Mouse (Mus musculus) liver, embryonic 12.5 days (tissue): ENCODE results near the gene Syn3. TPM values are rescaled to one million over a fixed set of nuclear protein-coding genes. Genes with fewer than 3 reads are reported as not detected.

ENCODE experiments used
- ATAC-seq: fragments of 200-750 bp; cut with Nextera tagmentation; 2 replicates; pipeline ENCODE4 v1.8.0; 2017; ENCODE audit warnings: moderate number of reproducible peaks, mild to moderate bottlenecking, moderate library complexity
- H3K27ac ChIP-seq: fragments of 300-500 bp; sonication (generic); 2 replicates; pipeline ENCODE4 v1.5.1; 2016; ENCODE audit warnings: mild to moderate bottlenecking
- H3K27me3 ChIP-seq: fragments of 300-500 bp; sonication (generic); replicated peaks from 2 replicates; pipeline ENCODE4 v1.6.1; 2016; ENCODE audit warnings: mild to moderate bottlenecking, moderate library complexity
- H3K36me3 ChIP-seq: fragments of 300-500 bp; sonication (generic); 2 replicates; pipeline ENCODE4 v1.6.1; 2016; ENCODE audit warnings: mild to moderate bottlenecking, moderate library complexity
- H3K4me1 ChIP-seq: fragments of 300-500 bp; sonication (generic); 2 replicates; pipeline ENCODE4 v1.6.1; 2016
- H3K4me2 ChIP-seq: fragments of 300-500 bp; sonication (generic); 2 replicates; pipeline ENCODE4 v1.6.1; 2016; ENCODE audit warnings: mild to moderate bottlenecking, moderate library complexity
- H3K4me3 ChIP-seq: fragments of 300-500 bp; sonication (generic); 2 replicates; pipeline ENCODE4 v1.5.1; 2016; ENCODE audit warnings: mild to moderate bottlenecking, moderate library complexity
- H3K9ac ChIP-seq: fragments of 300-500 bp; sonication (generic); 2 replicates; pipeline ENCODE4 v1.6.1; 2016; ENCODE audit warnings: mild to moderate bottlenecking, moderate library complexity
- H3K9me3 ChIP-seq: fragments of 300-500 bp; sonication (generic); replicated peaks from 2 replicates; pipeline ENCODE4 v1.6.1; 2016; ENCODE audit warnings: mild to moderate bottlenecking, moderate library complexity
- WGBS: fragments of 180-500 bp; shearing (Covaris S2); methylation state at CpG from one replicate; pipeline ENCODE4 v1.1.7; 2016; ENCODE audit not compliant: insufficient replicate concordance; 5-methylcytosine and 5-hydroxymethylcytosine counted together
- polyA plus RNA-seq: library from polyadenylated mRNA; unstranded; fragments of >200 nt; fragmentation: Nextera tagmentation; extraction: Ambion mirVana; gene quantifications from 2 replicates; pipeline ENCODE4 v1.2.1, GENCODE M21; 2016

The Syn3 gene
- polyA plus RNA-seq, 1 experiment from 2014 or later = 0.57 TPM

GRCm38 (mm10) chr10:86485971-86486370, 12.7 kb downstream of the Syn3 start:
- H3K9ac ChIP-seq = no peak overlapping the region
- H3K27ac ChIP-seq = no peak overlapping the region
- H3K4me2 ChIP-seq = no peak overlapping the region
- no peaks in the 10 kb centered on the region for H3K36me3 ChIP-seq
- no peaks in the 10 kb centered on the region for H3K9me3 ChIP-seq
- no peaks in the 10 kb centered on the region for H3K27me3 ChIP-seq
- no peak for ATAC-seq
- no peak overlapping the region for H3K4me3 ChIP-seq
- WGBS = 57% methylated on average over 4 of the region's 4 CpGs
- no peaks in the 10 kb centered on the region for H3K4me1 ChIP-seq

GRCm38 (mm10) chr10:86483968-86484367, 14.7 kb downstream of the Syn3 start:
- Histone ChIP-seq H3K4me2 (no peak overlapping the region), H3K27ac (no peak overlapping the region), H3K9me3 (no peaks in the 10 kb centered on the region), H3K9ac (no peak overlapping the region), H3K4me3 (no peak overlapping the region), H3K4me1 (no peaks in the 10 kb centered on the region), H3K27me3 (0 out of 2 replicates have a peak, but pooled peaks cover 3% of the 10 kb centered on the region), H3K36me3 (no peaks in the 10 kb centered on the region)
- no peak for ATAC-seq
- WGBS = 9% methylated on average over 3 of the region's 3 CpGs

DNA sequence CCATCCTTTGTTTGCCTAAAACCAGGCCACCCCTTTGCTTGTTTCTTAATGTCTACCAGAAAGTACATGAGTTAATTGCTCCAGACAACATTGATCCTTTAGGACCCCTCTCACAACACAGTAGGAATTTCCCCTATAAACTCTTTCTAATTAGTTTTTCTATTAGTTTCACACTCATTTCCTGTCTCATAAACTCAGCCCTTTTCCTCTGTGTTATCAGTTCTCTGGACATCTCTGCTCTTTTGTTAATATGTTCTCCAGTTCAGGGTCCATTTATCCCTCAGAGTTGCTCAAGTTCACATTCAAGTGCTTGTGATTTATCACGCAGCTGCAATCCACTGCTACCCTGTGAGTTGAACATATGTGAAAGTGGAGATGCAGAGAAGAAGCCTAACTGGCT, 16.2 kb downstream of the Syn3 start:
- Histone ChIP-seq H3K4me3 (no peak overlapping the region), H3K27ac (no peak overlapping the region), H3K9me3 (no peaks in the 10 kb centered on the region), H3K4me1 (no peaks in the 10 kb centered on the region), H3K27me3 (0 out of 2 replicates have a peak, but pooled peaks cover 3% of the 10 kb centered on the region), H3K4me2 (no peak overlapping the region), H3K9ac (no peak overlapping the region), H3K36me3 (no peaks in the 10 kb centered on the region)
- ATAC-seq = no peak
- WGBS = 64% methylated on average over 1 of the region's 1 CpGs

- WGBS = 73% methylated on average over 6 of the region's 6 CpGs
- Histone ChIP-seq H3K27me3 (0 out of 2 replicates have a peak, but pooled peaks cover 3% of the 10 kb centered on the region), H3K27ac (no peak overlapping the region), H3K9me3 (no peaks in the 10 kb centered on the region), H3K36me3 (no peaks in the 10 kb centered on the region), H3K4me2 (no peak overlapping the region), H3K4me1 (no peaks in the 10 kb centered on the region), H3K9ac (no peak overlapping the region), H3K4me3 (no peak overlapping the region)
- no peak for ATAC-seq
These were observed 18.0 kb downstream of the Syn3 start for GRCm38 (mm10) chr10:86480711-86481110.

- Histone ChIP-seq H3K4me3 (no peak overlapping the region), H3K27ac (no peak overlapping the region), H3K36me3 (no peaks in the 10 kb centered on the region), H3K4me2 (no peak overlapping the region), H3K9me3 (no peaks in the 10 kb centered on the region), H3K9ac (no peak overlapping the region), H3K4me1 (no peaks in the 10 kb centered on the region), H3K27me3 (0 out of 2 replicates have a peak, but pooled peaks cover 3% of the 10 kb centered on the region)
- 34% methylated on average over 4 of the region's 4 CpGs for WGBS
- no peak for ATAC-seq
These were observed 19.0 kb downstream of the Syn3 start for GRCm38 (mm10) chr10:86479718-86480121.

- no peak overlapping the region for H3K9ac ChIP-seq
These were observed 22.0 kb downstream of the Syn3 start for GRCm38 (mm10) chr10:86476720-86477119.

DNA sequence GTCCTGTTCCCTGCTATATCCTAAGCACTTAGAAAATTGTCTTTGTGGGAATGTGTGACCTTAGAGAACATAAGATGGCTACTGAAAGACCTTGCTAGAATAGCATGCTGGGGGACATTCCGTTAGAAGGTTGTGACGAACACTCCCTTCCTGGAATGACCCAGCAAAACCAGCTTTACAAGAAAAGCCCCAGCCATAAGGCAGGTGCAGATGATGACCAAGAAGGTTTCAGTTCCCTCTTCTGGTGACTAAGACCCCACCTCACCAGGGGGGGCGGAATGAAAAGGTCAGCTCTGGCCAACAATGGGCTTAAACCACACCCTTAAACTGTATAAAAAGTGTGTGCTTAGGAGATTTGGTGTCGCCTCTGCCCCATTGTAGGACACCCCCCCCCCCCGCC, 23.4 kb downstream of the Syn3 start:
- Histone ChIP-seq H3K9ac (no peak overlapping the region), H3K27me3 (0 out of 2 replicates have a peak, but pooled peaks cover 3% of the 10 kb centered on the region), H3K4me2 (no peak overlapping the region), H3K4me1 (no peaks in the 10 kb centered on the region), H3K4me3 (no peak overlapping the region), H3K9me3 (no peaks in the 10 kb centered on the region), H3K36me3 (no peaks in the 10 kb centered on the region), H3K27ac (no peak overlapping the region)
- ATAC-seq = no peak
- 61% methylated on average over 5 of the region's 5 CpGs for WGBS

More at GRCm38 (mm10) chr10:86476720-86477119, 22.0 kb downstream of the Syn3 start:
- 71% methylated on average over 7 of the region's 7 CpGs for WGBS
- 0 out of 2 replicates have a peak, but pooled peaks cover 3% of the 10 kb centered on the region for H3K27me3 ChIP-seq
- no peak overlapping the region for H3K27ac ChIP-seq
- H3K9me3 ChIP-seq = no peaks in the 10 kb centered on the region
- no peaks in the 10 kb centered on the region for H3K36me3 ChIP-seq
- H3K4me2 ChIP-seq = no peak overlapping the region
- H3K4me1 ChIP-seq = no peaks in the 10 kb centered on the region
- H3K4me3 ChIP-seq = no peak overlapping the region
- no peak for ATAC-seq

- no peak overlapping the region for H3K4me2 ChIP-seq
- 60% methylated on average over 8 of the region's 8 CpGs for WGBS
- no peak overlapping the region for H3K9ac ChIP-seq
- H3K36me3 ChIP-seq = no peaks in the 10 kb centered on the region
- no peak overlapping the region for H3K4me3 ChIP-seq
- H3K27ac ChIP-seq = no peak overlapping the region
- H3K9me3 ChIP-seq = no peaks in the 10 kb centered on the region
- no peaks in the 10 kb centered on the region for H3K27me3 ChIP-seq
- ATAC-seq = no peak
- H3K4me1 ChIP-seq = no peaks in the 10 kb centered on the region
These were observed 24.2 kb downstream of the Syn3 start for GRCm38 (mm10) chr10:86474176-86475154.

DNA sequence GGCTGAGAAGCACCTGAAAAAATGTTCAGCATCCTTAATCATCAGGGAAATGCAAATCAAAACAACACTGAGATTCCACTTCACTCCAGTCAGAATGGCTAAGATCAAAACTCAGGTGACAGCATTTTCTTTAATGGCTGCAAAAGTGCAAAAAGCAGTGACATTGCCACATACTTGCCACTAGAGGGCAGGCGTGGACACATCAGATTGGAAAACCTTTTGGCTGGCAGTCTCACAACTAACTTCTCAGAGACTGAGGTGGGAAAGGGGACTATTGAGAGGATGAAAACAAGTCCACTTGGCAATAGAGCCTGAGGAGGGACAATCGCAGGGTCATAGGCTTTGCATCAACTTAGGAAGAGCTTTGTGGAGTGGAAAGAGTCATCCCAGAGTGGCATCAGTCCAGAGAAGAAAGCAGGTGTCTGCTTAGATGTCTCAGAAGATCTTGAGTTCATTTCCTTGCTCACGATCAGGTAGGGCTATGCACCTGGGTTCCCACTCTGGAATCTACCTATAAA, 25.0 kb downstream of the Syn3 start:
- no peaks in the 10 kb centered on the region for H3K36me3 ChIP-seq
- H3K27me3 ChIP-seq = no peaks in the 10 kb centered on the region
- H3K4me2 ChIP-seq = no peak overlapping the region
- no peaks in the 10 kb centered on the region for H3K4me1 ChIP-seq
- H3K9ac ChIP-seq = no peak overlapping the region
- WGBS = 16% methylated on average over 3 of the region's 3 CpGs
- ATAC-seq = no peak
- no peak overlapping the region for H3K4me3 ChIP-seq
- no peak overlapping the region for H3K27ac ChIP-seq
- H3K9me3 ChIP-seq = no peaks in the 10 kb centered on the region

DNA sequence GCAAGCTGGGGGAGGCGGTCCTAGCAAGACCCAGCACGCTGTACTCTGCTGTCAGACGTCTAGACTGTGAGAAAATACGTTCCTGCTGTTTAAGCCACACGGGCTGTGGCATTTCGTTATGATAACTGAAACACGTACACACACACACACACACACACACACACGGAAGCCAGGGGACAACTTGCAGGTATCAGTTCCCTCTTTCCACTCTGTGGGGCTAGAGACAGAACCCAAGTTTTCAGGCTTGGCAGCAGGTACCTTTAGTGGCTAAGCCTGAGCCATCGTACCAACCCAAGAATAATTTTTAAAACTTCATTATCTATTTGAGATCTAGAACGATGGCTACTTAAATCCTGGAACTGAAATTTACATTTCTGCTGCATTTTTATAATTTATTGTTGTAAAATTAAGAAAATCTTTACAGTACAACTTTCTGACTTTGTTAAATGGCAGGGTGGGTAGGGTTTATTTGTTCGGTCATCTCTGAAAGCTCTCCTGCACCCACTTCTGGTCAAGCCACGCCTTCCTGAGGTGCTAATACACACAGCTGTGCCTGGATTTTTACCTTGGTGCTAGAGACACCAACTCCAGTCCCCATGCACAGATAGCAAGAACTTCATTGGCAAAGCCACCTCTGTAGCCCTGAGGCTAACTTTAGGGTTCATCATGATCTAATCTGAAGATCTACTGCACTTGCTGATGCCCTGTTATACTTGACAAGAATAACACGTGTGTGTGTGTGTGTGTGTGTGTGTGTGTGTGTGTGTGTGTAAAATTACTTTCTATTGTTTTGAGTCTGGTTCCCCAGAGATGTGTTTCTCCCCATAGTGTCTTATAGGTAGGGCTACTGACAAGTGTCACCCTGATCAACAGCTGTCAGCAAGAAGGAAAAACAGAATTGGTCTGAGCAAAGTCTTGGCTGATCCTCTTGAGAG, 29.8 kb downstream of the Syn3 start:
- no peaks in the 10 kb centered on the region for H3K9me3 ChIP-seq
- H3K4me1 ChIP-seq = no peaks in the 10 kb centered on the region
- no peak overlapping the region for H3K27ac ChIP-seq
- no peak for ATAC-seq
- WGBS = 60% methylated on average over 13 of the region's 13 CpGs
- H3K4me3 ChIP-seq = no peak overlapping the region
- no peaks in the 10 kb centered on the region for H3K27me3 ChIP-seq
- H3K4me2 ChIP-seq = no peak overlapping the region
- H3K36me3 ChIP-seq = no peaks in the 10 kb centered on the region
- no peak overlapping the region for H3K9ac ChIP-seq

GRCm38 (mm10) chr10:86463538-86464199, 35.0 kb downstream of the Syn3 start:
- Histone ChIP-seq H3K4me1 (no peaks in the 10 kb centered on the region), H3K9me3 (no peaks in the 10 kb centered on the region), H3K36me3 (no peaks in the 10 kb centered on the region), H3K27me3 (no peaks in the 10 kb centered on the region), H3K4me2 (no peak overlapping the region), H3K4me3 (no peak overlapping the region), H3K27ac (no peak overlapping the region), H3K9ac (no peak overlapping the region)
- ATAC-seq = no peak
- 21% methylated on average over 5 of the region's 5 CpGs for WGBS
